Mouse (Mus musculus): ENCODE data around the gene Epb41l2.
A peak's percentile ranks its signal among the peaks of the same experiment; 100 is the strongest.

Epb41l2 gene

GRCm38 (mm10) chr10:25359208-25359958, at the start of gene Epb41l2:
TSS of gene Epb41l2 (plus strand) at chr10:25359798.
- peak; percentile 95 for DNase-seq (ENCODE audit: inconsistent ontology term)

GRCm38 (mm10) chr10:25309996-25310395, 49.6 kb upstream of the Epb41l2 start:
- DNase-seq (ENCODE audit: inconsistent ontology term): no peak

- DNase-seq (ENCODE audit: inconsistent ontology term): no peak
Observed at GRCm38 (mm10) chr10:25310736-25311135, 48.9 kb upstream of the Epb41l2 start.

- DNase-seq (ENCODE audit: inconsistent ontology term): peak; percentile 53
Observed at GRCm38 (mm10) chr10:25311554-25312212, 47.9 kb upstream of the Epb41l2 start.

- DNase-seq (ENCODE audit: inconsistent ontology term): peak; percentile 62
Observed at GRCm38 (mm10) chr10:25313856-25314584, 45.6 kb upstream of the Epb41l2 start.

GRCm38 (mm10) chr10:25317665-25318064, 41.9 kb upstream of the Epb41l2 start:
- no peak for DNase-seq (ENCODE audit: inconsistent ontology term)

- no peak for DNase-seq (ENCODE audit: inconsistent ontology term)
Observed at GRCm38 (mm10) chr10:25318405-25318804, 41.2 kb upstream of the Epb41l2 start.

- DNase-seq (ENCODE audit: inconsistent ontology term): no peak
Observed at GRCm38 (mm10) chr10:25319531-25319930, 40.1 kb upstream of the Epb41l2 start.

- no peak for DNase-seq (ENCODE audit: inconsistent ontology term)
Observed at GRCm38 (mm10) chr10:25321198-25321597, 38.4 kb upstream of the Epb41l2 start.

GRCm38 (mm10) chr10:25325690-25326089, 33.9 kb upstream of the Epb41l2 start:
- DNase-seq (ENCODE audit: inconsistent ontology term): peak; percentile 98

- DNase-seq (ENCODE audit: inconsistent ontology term): no peak
Observed at GRCm38 (mm10) chr10:25327511-25327910, 32.1 kb upstream of the Epb41l2 start.

- DNase-seq (ENCODE audit: inconsistent ontology term): no peak
Observed at GRCm38 (mm10) chr10:25330094-25330493, 29.5 kb upstream of the Epb41l2 start.

- peak; percentile 81 for DNase-seq (ENCODE audit: inconsistent ontology term)
Observed at GRCm38 (mm10) chr10:25331321-25332049, 28.1 kb upstream of the Epb41l2 start.

GRCm38 (mm10) chr10:25333390-25334079, 26.1 kb upstream of the Epb41l2 start:
- no peak for DNase-seq (ENCODE audit: inconsistent ontology term)

- DNase-seq (ENCODE audit: inconsistent ontology term): no peak
Observed at GRCm38 (mm10) chr10:25340675-25341074, 18.9 kb upstream of the Epb41l2 start.

- DNase-seq (ENCODE audit: inconsistent ontology term): no peak
Observed at GRCm38 (mm10) chr10:25342801-25343200, 16.8 kb upstream of the Epb41l2 start.

GRCm38 (mm10) chr10:25353941-25354340, 5.7 kb upstream of the Epb41l2 start:
- no peak for DNase-seq (ENCODE audit: inconsistent ontology term)

GRCm38 (mm10) chr10:25354390-25354789, 5.2 kb upstream of the Epb41l2 start:
- no peak for DNase-seq (ENCODE audit: inconsistent ontology term)

- no peak for DNase-seq (ENCODE audit: inconsistent ontology term)
Observed at GRCm38 (mm10) chr10:25359959-25360811, 587 bp downstream of the Epb41l2 start.

GRCm38 (mm10) chr10:25362235-25362634, 2.6 kb downstream of the Epb41l2 start:
- peak; percentile 58 for DNase-seq (ENCODE audit: inconsistent ontology term)
